Mouse (Mus musculus): ENCODE data around the gene Dnph1.
A peak's percentile ranks its signal among the peaks of the same experiment; 100 is the strongest.
"Not testable (repeated sequence)": the region's sequence is repeated elsewhere in the genome, so short reads cannot be mapped to it uniquely, and the experiment has no call there.

The Dnph1 gene

GRCm38 (mm10) chr17:46496623-46497434 is at the start of gene Dnph1:
Gene Dnph1 (plus strand): TSS chr17:46496711.
- DNase-seq = peak; percentile 83

- DNase-seq = no peak
These were observed 43.8 kb upstream of the Dnph1 start for GRCm38 (mm10) chr17:46452683-46453082.

GRCm38 (mm10) chr17:46453302-46453948 is 43.1 kb upstream of the Dnph1 start:
- DNase-seq = no peak

- no peak for DNase-seq
These were observed 42.5 kb upstream of the Dnph1 start for GRCm38 (mm10) chr17:46453970-46454411.

GRCm38 (mm10) chr17:46454539-46454938 is 42.0 kb upstream of the Dnph1 start:
- DNase-seq = no peak

GRCm38 (mm10) chr17:46455110-46455691 is 41.3 kb upstream of the Dnph1 start:
- no peak for DNase-seq

- DNase-seq = no peak
These were observed 38.7 kb upstream of the Dnph1 start for GRCm38 (mm10) chr17:46457791-46458190.

GRCm38 (mm10) chr17:46458439-46458838 is 38.1 kb upstream of the Dnph1 start:
- no peak for DNase-seq

GRCm38 (mm10) chr17:46460673-46461072 is 35.8 kb upstream of the Dnph1 start:
- DNase-seq = no peak

GRCm38 (mm10) chr17:46461347-46461746 is 35.2 kb upstream of the Dnph1 start:
- DNase-seq = no peak

- DNase-seq = no peak
These were observed 34.3 kb upstream of the Dnph1 start for GRCm38 (mm10) chr17:46462226-46462625.

- DNase-seq = peak; percentile 81
These were observed 28.7 kb upstream of the Dnph1 start for GRCm38 (mm10) chr17:46467830-46468229.

- no peak for DNase-seq
These were observed 19.9 kb upstream of the Dnph1 start for GRCm38 (mm10) chr17:46476601-46477000.

- DNase-seq = no peak
These were observed 19.2 kb upstream of the Dnph1 start for GRCm38 (mm10) chr17:46477286-46477685.

GRCm38 (mm10) chr17:46483561-46484001 is 12.9 kb upstream of the Dnph1 start:
- peak; percentile 83 for DNase-seq

GRCm38 (mm10) chr17:46484021-46484431 is 12.5 kb upstream of the Dnph1 start:
- DNase-seq = peak; percentile 81

- peak; percentile 70 for DNase-seq
These were observed 12.0 kb upstream of the Dnph1 start for GRCm38 (mm10) chr17:46484461-46484875.

GRCm38 (mm10) chr17:46486995-46487394 is 9.5 kb upstream of the Dnph1 start:
- peak; percentile 50 for DNase-seq

GRCm38 (mm10) chr17:46487431-46487830 is 9.1 kb upstream of the Dnph1 start, which contains the start of gene Ttbk1:
Gene Ttbk1 (minus strand): TSS chr17:46487675.
- peak; percentile 80 for DNase-seq

GRCm38 (mm10) chr17:46495486-46495885 is 1.0 kb upstream of the Dnph1 start:
- no peak for DNase-seq

- DNase-seq = not testable (repeated sequence)
These were observed 430 bp upstream of the Dnph1 start for GRCm38 (mm10) chr17:46496081-46496480.

- no peak for DNase-seq
These were observed 1.4 kb downstream of the Dnph1 start for GRCm38 (mm10) chr17:46497956-46498355.

- DNase-seq = no peak
These were observed 6.3 kb downstream of the Dnph1 start for GRCm38 (mm10) chr17:46502775-46503174.
